Mouse (Mus musculus): ENCODE data around the gene Arhgef7.

DNA sequence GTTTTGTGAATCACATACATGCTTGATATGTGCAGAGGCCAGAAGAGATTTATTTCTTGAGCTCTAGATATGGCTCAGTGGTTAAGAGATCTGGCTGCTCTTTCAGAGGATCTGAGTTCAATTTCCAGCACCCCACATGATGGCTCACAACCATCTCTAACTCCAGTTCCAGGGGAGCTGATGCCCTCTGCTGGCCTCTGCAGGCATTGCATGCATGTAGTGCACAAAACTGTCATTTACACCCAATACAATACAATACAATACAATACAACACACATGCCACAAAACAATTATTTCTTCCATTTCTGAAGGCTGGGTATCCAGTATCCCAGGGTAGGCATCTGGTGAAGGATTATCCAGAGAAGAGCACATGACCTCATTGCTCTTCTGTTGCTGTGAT is 140.3 kb downstream of the Arhgef7 start:
- TF ChIP-seq CTCF (IDR thresholded peaks at IDR 0.05; ENCODE audit: control insufficient read depth, insufficient read depth, insufficient replicate concordance, low read depth, low read length) (peak; percentile 84; the same call in 1 of the 2 replicates), POLR2A (IDR thresholded peaks at IDR 0.05; ENCODE audit: control insufficient read depth, low read depth, low read length) (no peak)
